Mouse (Mus musculus): ENCODE data around the gene Gm12248. TPM values are rescaled to one million over a fixed set of nuclear protein-coding genes. Genes with fewer than 3 reads are reported as not detected.

Gm12248 gene
- polyA plus RNA-seq, 1 experiment = not detected

DNA sequence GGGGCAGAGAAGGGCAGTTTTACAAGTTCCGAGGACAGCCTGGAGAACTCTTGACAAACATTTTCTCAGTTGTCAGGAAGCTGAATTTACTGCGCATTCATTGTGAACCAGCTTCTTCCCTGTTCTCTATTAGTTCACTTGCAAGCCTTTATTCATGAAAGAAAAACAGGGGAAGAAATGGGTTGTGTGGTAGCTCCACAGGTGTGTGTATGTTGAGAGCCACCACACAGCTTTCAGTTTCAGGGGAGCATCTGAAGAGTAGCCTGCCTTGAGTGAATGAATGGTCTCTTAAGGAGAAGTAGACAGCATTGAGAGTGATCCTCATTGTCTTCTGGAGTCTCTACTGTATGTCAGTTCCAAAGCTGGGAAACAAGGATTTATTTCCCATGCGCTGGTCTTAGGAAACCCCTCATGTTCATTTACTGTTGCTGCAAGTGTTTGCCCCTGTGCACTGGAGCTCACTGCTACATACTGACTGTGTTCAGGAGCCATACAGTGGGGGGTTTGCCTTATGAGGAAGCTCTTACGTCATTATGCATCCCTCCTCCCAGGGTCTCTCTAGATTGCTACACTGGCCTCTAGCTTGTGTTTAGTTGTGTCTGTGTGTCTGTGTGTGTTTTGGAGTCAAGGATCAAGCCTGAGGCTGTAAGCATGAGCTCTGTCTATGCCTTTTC, 14.9 kb upstream of the Gm12248 start:
- TF ChIP-seq GATA1 (IDR thresholded peaks at IDR 0.05; ENCODE audit: low read length) = no peak

DNA sequence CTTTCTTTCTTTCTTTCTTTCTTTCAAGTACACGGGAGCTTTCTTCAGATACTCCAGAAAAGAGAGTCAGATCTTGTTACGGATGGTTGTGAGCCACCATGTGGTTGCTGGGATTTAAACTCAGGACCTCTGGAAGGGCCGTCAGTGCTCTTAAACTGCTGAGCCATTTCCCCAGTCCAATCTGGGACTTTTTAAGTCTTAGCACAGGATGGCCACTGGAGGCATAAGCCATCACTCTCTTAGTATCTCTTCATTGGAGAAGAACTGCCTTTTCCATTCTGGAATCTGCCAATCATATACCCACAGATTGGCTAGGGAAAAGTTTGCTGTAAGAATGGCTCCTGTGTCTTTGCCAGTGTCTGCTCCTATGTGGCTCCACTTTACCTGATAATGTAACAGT, 14.1 kb upstream of the Gm12248 start:
- TF ChIP-seq GATA1 (IDR thresholded peaks at IDR 0.05; ENCODE audit: low read length) = no peak

- no peak for TF ChIP-seq GATA1 (IDR thresholded peaks at IDR 0.05; ENCODE audit: low read length)
Observed at GRCm38 (mm10) chr11:58104351-58104791, 11.4 kb upstream of the Gm12248 start.

DNA sequence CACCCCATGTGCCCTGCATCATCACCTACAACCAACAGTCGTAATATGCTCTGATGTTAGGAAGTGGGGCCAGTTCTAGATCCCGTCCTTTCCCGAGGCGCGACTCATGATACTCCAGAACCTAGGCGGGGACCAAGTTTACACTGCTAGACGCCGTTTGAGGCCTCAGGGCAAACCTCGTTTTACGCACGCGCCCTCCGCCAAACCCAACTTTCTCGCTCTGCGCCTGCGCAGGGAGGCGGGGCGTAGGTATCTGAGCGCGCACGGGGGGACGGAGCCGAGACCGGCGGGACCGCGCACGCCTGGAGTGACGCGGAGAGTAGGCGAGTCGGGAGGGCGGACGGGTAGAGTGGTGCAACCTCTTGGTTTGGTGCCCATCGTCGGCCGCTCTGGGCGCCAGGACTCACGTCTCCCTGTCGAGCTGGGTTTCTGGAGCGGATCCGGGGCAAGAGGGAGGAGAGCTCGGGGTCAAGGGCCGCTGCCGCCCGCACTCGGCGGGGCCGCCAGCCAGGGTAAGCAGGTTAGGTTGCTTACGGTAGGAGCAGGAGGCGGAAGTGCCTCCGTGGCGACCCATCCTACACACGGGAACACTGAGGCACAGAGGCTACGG, 10.9 kb upstream of the Gm12248 start, which contains the start of gene Cnot8:
Cnot8 (plus strand) TSS at position 457 of the 610 bp plus-strand sequence.
- TF ChIP-seq GATA1 (IDR thresholded peaks at IDR 0.05; ENCODE audit: low read length) = no peak

DNA sequence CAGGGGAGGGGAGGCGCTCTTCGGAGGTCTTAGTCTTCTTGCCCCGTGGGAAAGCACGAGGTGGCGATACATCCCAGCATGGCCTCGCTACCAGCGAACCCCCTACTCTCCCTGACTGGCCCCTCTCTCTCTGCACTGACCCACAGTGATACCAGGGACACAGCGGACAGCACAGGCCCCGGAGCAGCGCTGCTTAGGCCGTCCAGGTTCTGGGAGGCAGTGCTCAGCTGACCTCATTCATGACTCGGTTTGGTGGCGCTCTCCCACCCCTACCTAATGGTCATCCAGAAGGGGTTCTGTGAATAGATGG, 10.4 kb upstream of the Gm12248 start:
- TF ChIP-seq GATA1 (IDR thresholded peaks at IDR 0.05; ENCODE audit: low read length) = no peak

DNA sequence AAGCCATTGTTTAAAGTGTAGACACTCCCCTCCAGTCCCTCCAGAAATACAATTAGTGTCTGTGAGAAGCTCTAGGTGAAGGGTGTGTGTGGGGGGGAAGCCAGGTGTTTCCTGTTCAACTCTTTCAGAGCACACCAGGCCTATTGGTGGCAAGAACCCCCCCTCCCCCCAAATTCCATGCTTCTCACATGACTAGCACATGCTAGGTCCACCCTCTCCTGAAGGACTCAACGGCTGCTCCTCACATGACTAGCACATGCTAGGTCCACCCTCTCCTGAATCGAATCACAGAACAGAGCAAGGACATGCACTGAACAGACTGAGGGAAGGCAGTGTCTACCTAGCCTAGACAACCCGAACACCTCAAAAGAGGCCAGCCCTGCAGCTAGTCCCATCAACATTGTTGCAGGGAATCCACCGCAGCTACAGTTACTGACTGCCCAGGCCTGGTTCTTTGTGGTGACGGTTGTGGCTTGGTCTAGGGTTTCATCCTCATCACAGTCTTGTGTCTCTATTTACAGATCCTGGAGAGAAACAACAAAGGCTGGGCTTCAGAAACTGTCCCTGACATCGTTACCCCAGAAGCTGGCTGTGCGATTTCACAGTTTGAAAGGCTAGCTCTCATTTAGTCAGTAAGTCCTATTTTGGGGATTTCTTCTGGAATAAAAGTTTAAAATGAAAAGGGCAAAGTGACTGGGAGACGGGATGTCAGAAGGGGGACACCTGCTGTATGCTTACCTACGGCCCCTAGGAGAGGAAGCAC, 9.8 kb upstream of the Gm12248 start:
- no peak for TF ChIP-seq GATA1 (IDR thresholded peaks at IDR 0.05; ENCODE audit: low read length)

DNA sequence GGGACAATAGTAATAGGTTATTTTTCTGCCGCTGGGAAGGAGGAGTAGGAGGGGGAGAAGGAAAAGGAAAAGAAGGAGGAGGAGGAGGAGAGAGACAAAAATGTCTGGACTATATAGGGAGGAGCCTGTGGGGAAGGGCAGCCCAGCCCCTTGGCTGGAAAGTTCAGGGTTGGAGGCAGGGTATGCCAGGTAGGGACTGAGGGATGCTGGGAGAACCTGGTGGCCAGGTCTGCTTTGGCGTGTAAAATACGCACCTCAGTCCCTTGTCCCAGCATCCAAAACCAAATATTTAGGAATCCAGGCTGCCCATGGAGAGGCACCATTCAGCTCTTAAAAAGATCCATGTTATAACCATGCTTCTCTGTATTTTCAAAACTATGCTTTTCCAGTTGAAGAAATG, 9.2 kb upstream of the Gm12248 start:
- no peak for TF ChIP-seq GATA1 (IDR thresholded peaks at IDR 0.05; ENCODE audit: low read length)

GRCm38 (mm10) chr11:58101194-58101720, 8.3 kb upstream of the Gm12248 start:
- TF ChIP-seq GATA1 (IDR thresholded peaks at IDR 0.05; ENCODE audit: low read length) = no peak

GRCm38 (mm10) chr11:58100006-58100405, 7.1 kb upstream of the Gm12248 start:
- no peak for TF ChIP-seq GATA1 (IDR thresholded peaks at IDR 0.05; ENCODE audit: low read length)

- no peak for TF ChIP-seq GATA1 (IDR thresholded peaks at IDR 0.05; ENCODE audit: low read length)
Observed at GRCm38 (mm10) chr11:58097621-58098365, 4.9 kb upstream of the Gm12248 start.

GRCm38 (mm10) chr11:58096821-58097620, 4.1 kb upstream of the Gm12248 start:
- no peak for TF ChIP-seq GATA1 (IDR thresholded peaks at IDR 0.05; ENCODE audit: low read length)

GRCm38 (mm10) chr11:58096160-58096559, 3.2 kb upstream of the Gm12248 start:
- no peak for TF ChIP-seq GATA1 (IDR thresholded peaks at IDR 0.05; ENCODE audit: low read length)

DNA sequence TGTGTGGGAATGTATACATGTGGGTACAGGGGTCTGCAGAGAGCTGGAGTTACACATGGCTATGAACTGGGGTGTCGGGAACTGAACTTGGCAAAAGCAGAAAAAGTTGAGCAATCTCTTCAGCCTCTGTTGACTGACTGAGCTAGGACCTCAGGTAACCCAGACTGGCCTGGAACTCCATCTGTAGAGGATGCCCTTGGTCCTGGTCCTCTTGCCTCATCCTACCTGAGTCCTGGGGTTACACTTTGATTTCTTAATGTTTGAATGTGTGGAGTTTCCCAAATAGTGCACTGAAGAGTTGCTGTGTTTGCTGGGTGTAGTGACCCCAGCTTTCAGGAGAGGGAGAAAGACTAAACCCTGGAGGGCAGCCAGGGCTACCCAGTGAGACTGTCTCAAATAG, 2.6 kb upstream of the Gm12248 start:
- no peak for TF ChIP-seq GATA1 (IDR thresholded peaks at IDR 0.05; ENCODE audit: low read length)

DNA sequence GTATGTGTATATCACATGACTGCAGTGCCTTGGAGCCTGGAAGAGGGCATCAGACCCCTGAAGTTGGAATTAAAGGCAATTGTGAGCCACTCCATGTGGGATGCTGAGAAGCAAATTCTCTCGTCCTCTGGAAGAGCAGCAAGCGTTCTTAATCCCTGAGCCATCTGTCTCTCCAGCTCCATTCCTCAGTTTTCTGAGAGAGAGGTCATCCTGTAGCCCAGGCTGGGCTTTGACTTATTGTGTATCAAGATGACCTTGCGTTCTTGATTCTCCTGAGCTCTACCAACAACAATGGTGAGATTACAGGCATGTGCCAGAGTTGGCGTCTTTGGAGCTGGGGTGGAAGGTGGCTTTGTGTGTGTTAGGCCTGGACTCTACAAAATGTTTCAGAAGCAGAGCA, 1.8 kb upstream of the Gm12248 start:
- TF ChIP-seq GATA1 (IDR thresholded peaks at IDR 0.05; ENCODE audit: low read length) = no peak

DNA sequence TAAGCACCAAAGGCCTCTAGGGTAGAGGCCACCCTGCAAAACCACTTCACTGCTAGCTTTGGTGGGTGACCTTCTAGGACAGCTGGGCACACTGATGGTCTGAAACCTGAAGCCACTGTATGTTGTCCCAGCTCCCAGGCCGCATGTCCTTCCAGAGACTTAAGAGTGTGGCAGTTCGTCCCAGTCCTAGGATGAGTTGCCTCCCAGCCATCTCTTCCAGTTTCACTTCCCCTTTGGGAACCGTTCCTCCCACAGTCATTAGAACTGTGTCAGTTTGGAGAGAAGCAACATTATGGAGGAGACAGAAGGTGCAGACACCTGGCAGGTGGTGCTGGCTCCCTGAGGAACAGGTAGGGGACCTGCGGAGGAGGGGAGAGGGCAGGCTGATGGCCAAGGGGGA, 393 bp downstream of the Gm12248 start:
- TF ChIP-seq GATA1 (IDR thresholded peaks at IDR 0.05; ENCODE audit: low read length) = no peak
